In the genomic region with DNA sequence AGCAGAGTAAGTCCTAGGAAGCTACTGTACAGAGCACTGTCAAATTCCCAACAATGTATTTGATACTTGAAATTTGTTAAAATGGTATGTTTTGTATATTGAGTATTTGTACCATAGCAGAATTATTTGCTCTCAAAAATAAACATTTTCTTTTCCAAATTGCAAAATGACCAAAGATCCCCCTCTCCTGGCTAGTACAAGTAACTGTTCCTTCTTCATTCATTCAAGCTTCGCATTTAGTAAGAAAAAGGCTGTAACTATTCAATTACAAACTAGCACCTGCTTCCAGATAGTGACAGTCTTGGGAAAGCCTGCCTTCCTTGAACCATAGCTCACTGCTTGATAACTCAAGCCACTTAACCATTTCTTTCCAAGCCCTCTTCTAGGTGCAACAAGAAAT, we compare ENCODE assay signal across 28 mouse cellular contexts.
DNase-seq lines count a peak whose midpoint lies in the region; ATAC-seq and TF ChIP-seq lines count a peak whose summit lies in the region.
"Had no signal": no experiment of that assay in that cellular context is flagged by ENCODE, and none has a peak within 500 bp of the region (broad histone marks: within the 10 kb centered on the region; RNA-seq: fewer than 3 reads in every experiment).

No protein-coding gene starts in this region.

- no peak overlapping the region for H3K9ac ChIP-seq in hindbrain, postnatal 0 days (replicated peaks; ENCODE audit: low read length)
- no peak overlapping the region for H3K9ac ChIP-seq in hindbrain, embryonic 13.5 days
- no peak overlapping the region for H3K9ac ChIP-seq in lung, embryonic 14.5 days
- H3K9ac ChIP-seq: embryonic facial prominence, embryonic 12.5 days; heart, embryonic 13.5 days; hindbrain, embryonic 12.5 days; liver, embryonic 15.5 days; midbrain, embryonic 12.5 days; neural tube, embryonic 12.5 days; stomach, embryonic 15.5 days had no signal

- peak; percentile 29 for DNase-seq in hindbrain, postnatal 0 days (ENCODE audit: low spot score)
- DNase-seq in lung, embryonic 14.5 days = no peak
- DNase-seq in lung, postnatal 36 days = no peak
- DNase-seq in splenic B cell, adult 2 months (ENCODE audit: low read depth, low spot score) = peak; percentile 6
- DNase-seq in spleen, adult 12 weeks (ENCODE audit: low spot score) = no peak
- DNase-seq: adrenal gland, postnatal 36 days; cerebellum, adult 11-12 months; cerebellum, postnatal 25 days; gastrocnemius, postnatal 25 days; heart, adult 18-20 months; heart, postnatal 14 days; kidney, adult 9 months; kidney, postnatal 25 days; layer of hippocampus, adult 9-11 months; liver; thymus, adult 2 months; thymus, postnatal 4 days had no signal

- ATAC-seq in hindbrain, postnatal 0 days = no peak
- no peak for ATAC-seq in hindbrain, embryonic 13.5 days (ENCODE audit: low FRiP score)
- ATAC-seq in lung, embryonic 14.5 days (ENCODE audit: insufficient read depth) = no peak
- ATAC-seq: inflammation-experienced regulatory T-cells, adult 6 months had no signal

- no peak overlapping the region for H3K27ac ChIP-seq in hindbrain, postnatal 0 days
- H3K27ac ChIP-seq in hindbrain, embryonic 13.5 days = no peak overlapping the region
- no peak overlapping the region for H3K27ac ChIP-seq in lung, embryonic 14.5 days (ENCODE audit: low read depth)
- H3K27ac ChIP-seq: embryonic facial prominence, embryonic 12.5 days; heart, embryonic 13.5 days; hindbrain, embryonic 12.5 days; limb, embryonic 10.5 days; liver, embryonic 15.5 days; midbrain, embryonic 12.5 days; neural tube, embryonic 12.5 days; stomach, embryonic 15.5 days had no signal

- no peak overlapping the region for H3K4me3 ChIP-seq in hindbrain, postnatal 0 days (ENCODE audit: low read length)
- no peak overlapping the region for H3K4me3 ChIP-seq in hindbrain, embryonic 13.5 days
- no peak overlapping the region for H3K4me3 ChIP-seq in lung, embryonic 14.5 days (ENCODE audit: low read depth, low read length)
- no peak overlapping the region for H3K4me3 ChIP-seq in E14TG2a.4 (replicated peaks; ENCODE audit: low read length)
- H3K4me3 ChIP-seq: embryonic facial prominence, embryonic 12.5 days; heart, embryonic 13.5 days; hindbrain, embryonic 12.5 days; limb, embryonic 10.5 days; liver, embryonic 15.5 days; midbrain, embryonic 12.5 days; neural tube, embryonic 12.5 days; stomach, embryonic 15.5 days had no signal

- no peak overlapping the region for H3K4me2 ChIP-seq in hindbrain, postnatal 0 days (ENCODE audit: low read depth, low read length)
- no peak overlapping the region for H3K4me2 ChIP-seq in hindbrain, embryonic 13.5 days
- no peak overlapping the region for H3K4me2 ChIP-seq in lung, embryonic 14.5 days
- H3K4me2 ChIP-seq: embryonic facial prominence, embryonic 12.5 days; heart, embryonic 13.5 days; hindbrain, embryonic 12.5 days; liver, embryonic 15.5 days; midbrain, embryonic 12.5 days; neural tube, embryonic 12.5 days; stomach, embryonic 15.5 days had no signal

- H3K9me3 ChIP-seq in hindbrain, postnatal 0 days (ENCODE audit: low read length) = no peaks in the 10 kb centered on the region
- H3K9me3 ChIP-seq in hindbrain, embryonic 13.5 days = no peaks in the 10 kb centered on the region
- no peaks in the 10 kb centered on the region for H3K9me3 ChIP-seq in lung, embryonic 14.5 days (ENCODE audit: low read depth, low read length)
- 0 out of 2 replicates have a peak, but pooled peaks cover 4% of the 10 kb centered on the region for H3K9me3 ChIP-seq in E14TG2a.4 (ENCODE audit: low read length)
- H3K9me3 ChIP-seq: embryonic facial prominence, embryonic 12.5 days; hindbrain, embryonic 12.5 days; limb, embryonic 10.5 days; liver, embryonic 15.5 days; midbrain, embryonic 12.5 days; neural tube, embryonic 12.5 days; stomach, embryonic 15.5 days had no signal

- no peaks in the 10 kb centered on the region for H3K36me3 ChIP-seq in hindbrain, postnatal 0 days (ENCODE audit: insufficient read depth, low read length)
- H3K36me3 ChIP-seq in hindbrain, embryonic 13.5 days = no peaks in the 10 kb centered on the region
- H3K36me3 ChIP-seq in lung, embryonic 14.5 days (ENCODE audit: insufficient read depth) = no peaks in the 10 kb centered on the region
- H3K36me3 ChIP-seq in E14TG2a.4 (ENCODE audit: insufficient read depth, low read length) = no peaks in the 10 kb centered on the region
- H3K36me3 ChIP-seq in splenic B cell, adult 2 months (ENCODE audit: control insufficient read depth, insufficient read depth, low read length, poor library complexity, severe bottlenecking) = no peaks in the 10 kb centered on the region
- H3K36me3 ChIP-seq: embryonic facial prominence, embryonic 12.5 days; heart, embryonic 13.5 days; hindbrain, embryonic 12.5 days; limb, embryonic 10.5 days; liver, embryonic 15.5 days; midbrain, embryonic 12.5 days; neural tube, embryonic 12.5 days; stomach, embryonic 15.5 days had no signal

- H3K27me3 ChIP-seq in hindbrain, postnatal 0 days (ENCODE audit: insufficient read depth, low read length) = no peaks in the 10 kb centered on the region
- no peaks in the 10 kb centered on the region for H3K27me3 ChIP-seq in hindbrain, embryonic 13.5 days
- no peaks in the 10 kb centered on the region for H3K27me3 ChIP-seq in lung, embryonic 14.5 days (ENCODE audit: insufficient read depth, low read length)
- H3K27me3 ChIP-seq in E14TG2a.4 (ENCODE audit: insufficient read depth, low read length) = no peaks in the 10 kb centered on the region
- H3K27me3 ChIP-seq in splenic B cell, adult 2 months (ENCODE audit: control insufficient read depth, insufficient read depth, low read length, poor library complexity, severe bottlenecking) = no peaks in the 10 kb centered on the region
- H3K27me3 ChIP-seq: embryonic facial prominence, embryonic 12.5 days; heart, embryonic 13.5 days; hindbrain, embryonic 12.5 days; liver, embryonic 15.5 days; midbrain, embryonic 12.5 days; neural tube, embryonic 12.5 days; stomach, embryonic 15.5 days had no signal

- WGBS in hindbrain, postnatal 0 days = 77% methylated on average over 1 of the region's 1 CpGs
- WGBS in hindbrain, embryonic 13.5 days = 79% methylated on average over 1 of the region's 1 CpGs
- WGBS in lung, embryonic 14.5 days = 76% methylated on average over 1 of the region's 1 CpGs

- no peaks in the 10 kb centered on the region for H3K4me1 ChIP-seq in hindbrain, postnatal 0 days (ENCODE audit: insufficient read depth, low read length)
- no peaks in the 10 kb centered on the region for H3K4me1 ChIP-seq in hindbrain, embryonic 13.5 days (replicated peaks)
- no peaks in the 10 kb centered on the region for H3K4me1 ChIP-seq in lung, embryonic 14.5 days (ENCODE audit: insufficient read depth)
- no peaks in the 10 kb centered on the region for H3K4me1 ChIP-seq in E14TG2a.4 (replicated peaks; ENCODE audit: low read depth, low read length)
- H3K4me1 ChIP-seq: embryonic facial prominence, embryonic 12.5 days; heart, embryonic 13.5 days; hindbrain, embryonic 12.5 days; limb, embryonic 10.5 days; liver, embryonic 15.5 days; midbrain, embryonic 12.5 days; neural tube, embryonic 12.5 days; stomach, embryonic 15.5 days had no signal

- peak; percentile 53 for TF ChIP-seq CTCF in hindbrain, postnatal 0 days (IDR thresholded peaks at IDR 0.05; ENCODE audit: low read depth)
- TF ChIP-seq CTCF in lung, embryonic 14.5 days (IDR thresholded peaks at IDR 0.05; ENCODE audit: low read depth) = 0 out of 2 replicates have a peak, but pooled peaks have one; percentile 8
- TF ChIP-seq CTCF in E14TG2a.4 (conservative IDR thresholded peaks at IDR 0.05; ENCODE audit: low read length) = peak; percentile 34

Comparison
In these comparisons a context has a peak if more than half of its experiments do, and no peak if none do; other contexts are left out.
1. DNase-seq: peak in hindbrain, postnatal 0 days (single experiment) and splenic B cell, adult 2 months (single experiment); none in lung, embryonic 14.5 days (single experiment), lung, postnatal 36 days (single experiment) and spleen, adult 12 weeks (single experiment).
2. Peak in every context shown above with its lines, with median percentiles within 50 percentile points of each other: CTCF ChIP-seq.